Mouse (Mus musculus) heart, postnatal 0 days (tissue): ENCODE measurements around the gene Vac14. TPM values are rescaled to one million over a fixed set of nuclear protein-coding genes. Genes with fewer than 3 reads are reported as not detected.
A peak's percentile ranks its signal among the peaks of the same experiment; 100 is the strongest.

ENCODE experiments used
- ATAC-seq: fragments of 200-750 bp; cut with Nextera tagmentation; 2 replicates; pipeline ENCODE4 v1.8.0; 2017; ENCODE audit warnings: low read depth, moderate number of reproducible peaks, moderate library complexity; ENCODE audit not compliant: insufficient read depth
- DNase-seq: peaks from one replicate; pipeline ENCODE4 v3.0.0-alpha.2; 2016; ENCODE audit warnings: low spot score
- H3K27ac ChIP-seq: fragments of 300-500 bp; sonication (generic); 2 replicates; pipeline ENCODE4 v1.5.1; 2014; ENCODE audit warnings: low read depth, mild to moderate bottlenecking
- H3K27me3 ChIP-seq: fragments of 300-500 bp; sonication (generic); 2 replicates; pipeline ENCODE4 v1.6.1; 2014; ENCODE audit warnings: low read length, mixed read lengths; ENCODE audit not compliant: control insufficient read depth, insufficient read depth
- H3K36me3 ChIP-seq: fragments of 300-500 bp; sonication (generic); replicated peaks from 2 replicates; pipeline ENCODE4 v1.6.1; 2014; ENCODE audit warnings: low read length, mixed read lengths; ENCODE audit not compliant: control insufficient read depth, insufficient read depth
- H3K4me1 ChIP-seq: fragments of 300-500 bp; sonication (generic); 2 replicates; pipeline ENCODE4 v1.6.1; 2014; ENCODE audit warnings: antibody characterized with exemption; ENCODE audit not compliant: control insufficient read depth, insufficient read depth
- H3K4me2 ChIP-seq: fragments of 300-500 bp; sonication (generic); 2 replicates; pipeline ENCODE4 v1.6.1; 2014; ENCODE audit warnings: low read depth, mild to moderate bottlenecking, low read length, moderate library complexity
- H3K4me3 ChIP-seq: fragments of 300-500 bp; sonication (generic); 2 replicates; pipeline ENCODE4 v1.5.1; 2014; ENCODE audit warnings: low read depth, low read length
- H3K9ac ChIP-seq: fragments of 300-500 bp; sonication (generic); replicated peaks from 2 replicates; pipeline ENCODE4 v1.6.1; 2014; ENCODE audit warnings: low read depth, low read length, mixed read lengths
- H3K9me3 ChIP-seq: fragments of 300-500 bp; sonication (generic); replicated peaks from 2 replicates; pipeline ENCODE4 v1.6.1; 2016; ENCODE audit warnings: low read length; ENCODE audit not compliant: control insufficient read depth
- CTCF ChIP-seq: IDR thresholded peaks from 2 replicates; pipeline ENCODE4 v1.5.1; 2016; ENCODE audit warnings: antibody characterized with exemption, control low read depth, low read depth
- EP300 ChIP-seq: IDR thresholded peaks from 2 replicates; pipeline ENCODE4 v1.6.1; 2016; ENCODE audit warnings: antibody characterized with exemption, low read depth
- WGBS: fragments of 180-500 bp; shearing (Covaris S2); extraction: QIAGEN DNeasy Blood & Tissue Kit; methylation state at CpG from one replicate; pipeline ENCODE4 v1.1.7; 2014; 5-methylcytosine and 5-hydroxymethylcytosine counted together
- polyA plus RNA-seq: library from polyadenylated mRNA; unstranded; fragments of >200 nt; fragmentation: Nextera tagmentation; extraction: Ambion mirVana; gene quantifications from 2 replicates; pipeline ENCODE4 v1.2.1, GENCODE M21; 2015
- total RNA-seq: library from RNA; depleted of rRNA; stranded (reverse); fragments of >200 nt; gene quantifications from 2 replicates; pipeline ENCODE4 v1.2.3, GENCODE M21; 2014; ENCODE audit warnings: low replicate concordance

Gene Vac14
- total and polyA plus RNA-seq, 2 experiments from 2014 or later: 10.3 to 13.6 TPM

GRCm38 (mm10) chr8:110720685-110721598 lies 102.6 kb downstream of the Vac14 start, which contains the start of gene Mtss1l:
TSS of gene Mtss1l (plus strand) at chr8:110721476.
- H3K4me2 ChIP-seq: peak within 1 kb of the TSS; percentile 81
- TF ChIP-seq CTCF: no peak
- no peak for TF ChIP-seq EP300
- no peaks in the 10 kb centered on the region for H3K9me3 ChIP-seq
- H3K4me3 ChIP-seq: peak within 1 kb of the TSS; percentile 76
- H3K27ac ChIP-seq: peak within 1 kb of the TSS; percentile 89
- H3K27me3 ChIP-seq: no peaks in the 10 kb centered on the region
- H3K4me1 ChIP-seq: peaks cover 28% of the 10 kb centered on the region
- DNase-seq: peak; percentile 73
- peaks cover 2% of the 10 kb centered on the region; the same call in 1 of the 2 replicates for H3K36me3 ChIP-seq
- H3K9ac ChIP-seq: peak within 1 kb of the TSS; percentile 90
- ATAC-seq: peak; percentile 84
- 9% methylated on average over 58 of the region's 75 CpGs for WGBS

GRCm38 (mm10) chr8:110721606-110722413 lies 103.4 kb downstream of the Vac14 start:
- H3K36me3 ChIP-seq: peaks cover 10% of the 10 kb centered on the region; the same call in 1 of the 2 replicates
- TF ChIP-seq CTCF (no peak), EP300 (no peak)
- no peaks in the 10 kb centered on the region for H3K27me3 ChIP-seq
- peak overlapping the region; percentile 81 for H3K4me2 ChIP-seq
- no peaks in the 10 kb centered on the region for H3K9me3 ChIP-seq
- H3K27ac ChIP-seq: peak overlapping the region; percentile 89
- peak overlapping the region; percentile 76 for H3K4me3 ChIP-seq
- H3K9ac ChIP-seq: peak overlapping the region; percentile 90
- H3K4me1 ChIP-seq: peaks cover 20% of the 10 kb centered on the region
- WGBS: 2% methylated on average over 36 of the region's 59 CpGs
- peak; percentile 67 for ATAC-seq
- no peak for DNase-seq

GRCm38 (mm10) chr8:110722414-110723011 lies 104.1 kb downstream of the Vac14 start:
- 51% methylated on average over 11 of the region's 11 CpGs for WGBS
- H3K4me2 ChIP-seq: peak overlapping the region; percentile 81
- peak overlapping the region; percentile 90 for H3K9ac ChIP-seq
- H3K4me3 ChIP-seq: peak overlapping the region; percentile 76
- H3K4me1 ChIP-seq: peaks cover 15% of the 10 kb centered on the region; the same call in 1 of the 2 replicates
- H3K9me3 ChIP-seq: no peaks in the 10 kb centered on the region
- no peaks in the 10 kb centered on the region for H3K27me3 ChIP-seq
- H3K36me3 ChIP-seq: peaks cover 15% of the 10 kb centered on the region
- DNase-seq: no peak
- no peak for ATAC-seq
- TF ChIP-seq EP300 (no peak), CTCF (no peak)
- no peak overlapping the region for H3K27ac ChIP-seq

- Histone ChIP-seq H3K27me3 (no peaks in the 10 kb centered on the region), H3K4me1 (peaks cover 4% of the 10 kb centered on the region; the same call in 1 of the 2 replicates), H3K4me2 (no peak overlapping the region), H3K27ac (0 out of 2 replicates have a peak overlapping the region, but pooled peaks have one; percentile 17), H3K9me3 (no peaks in the 10 kb centered on the region), H3K9ac (no peak overlapping the region), H3K36me3 (peaks cover 35% of the 10 kb centered on the region), H3K4me3 (no peak overlapping the region)
- ATAC-seq: no peak
- no peak for DNase-seq
- WGBS: 68% methylated on average over 3 of the region's 3 CpGs
- TF ChIP-seq EP300 (no peak), CTCF (no peak)
Observed at GRCm38 (mm10) chr8:110724493-110724892, 106.1 kb downstream of the Vac14 start.
